Mouse (Mus musculus) cortical plate, adult 2 months (tissue): Measurements from ENCODE around the gene Clstn2.

ENCODE experiments used
- CTCF ChIP-seq: fragments of 200-500 bp; IDR thresholded peaks from 2 replicates; pipeline ENCODE4 v1.5.1; 2011; ENCODE audit warnings: mild to moderate bottlenecking, control low read depth, low read length; ENCODE audit not compliant: insufficient read depth; ENCODE audit errors: extremely low read depth
- POLR2A ChIP-seq: fragments of 200-500 bp; IDR thresholded peaks from 2 replicates; pipeline ENCODE4 v1.6.1; 2011; ENCODE audit warnings: mild to moderate bottlenecking, low read length, control low read depth; ENCODE audit not compliant: insufficient read depth; ENCODE audit errors: extremely low read depth

DNA sequence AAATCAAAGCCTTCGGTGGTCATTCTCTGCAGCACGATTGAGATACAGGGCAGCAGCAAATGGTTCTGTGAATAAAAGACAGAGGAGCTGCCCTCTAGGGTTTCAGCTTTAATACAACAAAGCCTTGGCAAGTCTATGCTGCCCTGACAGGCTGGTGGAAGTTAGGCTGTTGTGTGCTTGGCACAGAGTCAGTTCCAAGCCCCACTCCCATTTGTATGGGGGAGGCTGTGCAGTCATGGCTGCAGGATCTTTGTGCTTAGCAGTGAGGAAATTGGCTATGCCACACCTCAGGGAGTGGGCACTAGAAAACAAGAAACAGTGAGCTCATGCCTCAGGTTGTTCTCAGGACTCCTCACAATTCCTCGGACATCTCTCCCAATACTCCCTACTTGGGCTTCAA is 384.6 kb downstream of the Clstn2 start:
- TF ChIP-seq CTCF (no peak), POLR2A (no peak)
